In the genomic region with DNA sequence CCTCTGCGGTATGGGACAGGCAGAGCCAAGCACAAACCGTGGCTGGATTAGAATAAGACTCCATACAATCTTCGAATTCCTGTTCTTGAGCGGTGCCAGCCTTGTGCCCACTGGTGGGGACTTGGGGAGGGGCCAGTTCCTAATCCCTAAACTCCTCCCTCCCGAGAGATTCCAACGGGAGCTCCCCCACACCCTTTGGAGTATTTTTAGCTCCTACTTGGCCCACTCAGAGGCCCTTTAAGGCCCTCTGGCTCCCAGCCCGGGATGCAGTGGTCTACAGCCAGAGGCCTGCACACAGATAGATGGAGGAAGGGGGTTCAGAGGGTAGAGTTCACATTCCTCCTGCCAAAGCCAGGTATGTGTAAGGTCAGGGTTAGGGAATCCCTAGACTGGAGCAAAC, we compare ENCODE assay signal across 12 mouse cellular contexts. TPM values are rescaled to one million over a fixed set of nuclear protein-coding genes. Genes with fewer than 3 reads are reported as not detected.
DNase-seq lines count a peak whose midpoint lies in the region; ATAC-seq and TF ChIP-seq lines count a peak whose summit lies in the region.
"Had no signal": no experiment of that assay in that cellular context is flagged by ENCODE, and none has a peak within 500 bp of the region (broad histone marks: within the 10 kb centered on the region; RNA-seq: fewer than 3 reads in every experiment).

No protein-coding gene starts in this region.

- H3K4me2 ChIP-seq in kidney, embryonic 15.5 days = 0 out of 2 replicates have a peak overlapping the region, but pooled peaks have one; percentile 5
- H3K4me2 ChIP-seq in intestine, embryonic 15.5 days (replicated peaks) = peak overlapping the region; percentile 22; the same call in 1 of the 2 replicates
- peak overlapping the region; percentile 53 for H3K4me2 ChIP-seq in myocyte (ENCODE audit: low read depth)
- H3K4me2 ChIP-seq in hindbrain, embryonic 13.5 days = no peak overlapping the region

- no peak overlapping the region for H3ac ChIP-seq in myocyte (ENCODE audit: control insufficient read depth, insufficient read length)

- peaks cover 9% of the 10 kb centered on the region; the same call in 1 of the 2 replicates for H3K27me3 ChIP-seq in kidney, embryonic 15.5 days
- H3K27me3 ChIP-seq in intestine, embryonic 15.5 days (replicated peaks) = no peaks in the 10 kb centered on the region
- H3K27me3 ChIP-seq in myocyte (ENCODE audit: control insufficient read depth, insufficient read depth, insufficient read length) = no peaks in the 10 kb centered on the region
- H3K27me3 ChIP-seq in hindbrain, embryonic 13.5 days = peaks cover 32% of the 10 kb centered on the region

- no peak overlapping the region for H3K4me3 ChIP-seq in kidney, embryonic 15.5 days (replicated peaks)
- H3K4me3 ChIP-seq in intestine, embryonic 15.5 days (replicated peaks) = no peak overlapping the region
- H3K4me3 ChIP-seq in myocyte = no peak overlapping the region
- H3K4me3 ChIP-seq in hindbrain, embryonic 13.5 days = no peak overlapping the region

- 54% methylated on average over 7 of the region's 7 CpGs for WGBS in kidney, embryonic 15.5 days
- WGBS in intestine, embryonic 15.5 days = 39% methylated on average over 7 of the region's 7 CpGs
- WGBS in hindbrain, embryonic 13.5 days = 58% methylated on average over 7 of the region's 7 CpGs

- peaks cover 5% of the 10 kb centered on the region for H3K36me3 ChIP-seq in kidney, embryonic 15.5 days
- H3K36me3 ChIP-seq in intestine, embryonic 15.5 days = 0 out of 2 replicates have a peak, but pooled peaks cover 5% of the 10 kb centered on the region
- no peaks in the 10 kb centered on the region for H3K36me3 ChIP-seq in myocyte (ENCODE audit: control insufficient read depth, insufficient read depth)
- H3K36me3 ChIP-seq in hindbrain, embryonic 13.5 days = no peaks in the 10 kb centered on the region; the same call in 1 of the 2 replicates

- TF ChIP-seq POLR2A in myocyte (IDR thresholded peaks at IDR 0.05; ENCODE audit: insufficient read length, low read depth) = no peak

- no peaks in the 10 kb centered on the region for H3K9me3 ChIP-seq in kidney, embryonic 15.5 days (replicated peaks)
- H3K9me3 ChIP-seq in intestine, embryonic 15.5 days = no peaks in the 10 kb centered on the region
- no peaks in the 10 kb centered on the region for H3K9me3 ChIP-seq in hindbrain, embryonic 13.5 days

- peaks cover 61% of the 10 kb centered on the region for H3K4me1 ChIP-seq in kidney, embryonic 15.5 days
- H3K4me1 ChIP-seq in intestine, embryonic 15.5 days (replicated peaks) = peaks cover 58% of the 10 kb centered on the region
- H3K4me1 ChIP-seq in hindbrain, embryonic 13.5 days (replicated peaks) = peaks cover 30% of the 10 kb centered on the region

- H3K9ac ChIP-seq in kidney, embryonic 15.5 days = no peak overlapping the region
- no peak overlapping the region for H3K9ac ChIP-seq in intestine, embryonic 15.5 days
- no peak overlapping the region for H3K9ac ChIP-seq in hindbrain, embryonic 13.5 days

- no peaks in the 10 kb centered on the region for H3K79me2 ChIP-seq in myocyte (ENCODE audit: control insufficient read depth, insufficient read depth)

- ATAC-seq in kidney, embryonic 15.5 days (replicated peaks; ENCODE audit: low FRiP score) = no peak
- no peak for ATAC-seq in intestine, embryonic 15.5 days
- no peak for ATAC-seq in hindbrain, embryonic 13.5 days (ENCODE audit: low FRiP score)
- ATAC-seq: forebrain, embryonic 16.5 days had no signal

- no peak for DNase-seq in kidney, adult 9 months
- peak; percentile 54 to 60 for DNase-seq in heart, adult 18-20 months
- DNase-seq in embryo, embryonic 10 days (ENCODE audit: low spot score) = no peak
- DNase-seq in spleen, postnatal 14 days (ENCODE audit: low spot score in 2 of 2) = no peak

- peak overlapping the region; percentile 55; the same call in 1 of the 2 replicates for H3K27ac ChIP-seq in kidney, embryonic 15.5 days
- peak overlapping the region; percentile 11; the same call in 1 of the 2 replicates for H3K27ac ChIP-seq in intestine, embryonic 15.5 days
- no peak overlapping the region for H3K27ac ChIP-seq in hindbrain, embryonic 13.5 days
- H3K27ac ChIP-seq: macrophage had no signal

TF ChIP-seq in myocyte, 11 proteins besides CTCF, POLR2A, EP300 and RAD21:
- TF ChIP-seq TCF3 (IDR thresholded peaks at IDR 0.05; ENCODE audit: insufficient read length, low read depth) = no peak
- no peak for TF ChIP-seq MYOG (IDR thresholded peaks at IDR 0.05; ENCODE audit: control insufficient read depth in 1 of 3, insufficient read depth in 1 of 3, insufficient read length in 2 of 3, low read depth in 2 of 3)
- TF ChIP-seq USF1 (IDR thresholded peaks at IDR 0.05; ENCODE audit: low read depth) = no peak
- TF ChIP-seq MYOD1 (IDR thresholded peaks at IDR 0.05; ENCODE audit: control insufficient read depth in 1 of 3, insufficient read length in 2 of 3, low read depth in 2 of 3) = no peak
- TF ChIP-seq SRF (IDR thresholded peaks at IDR 0.05; ENCODE audit: control insufficient read depth, insufficient read length, low read depth) = no peak
- TF ChIP-seq POLR2AphosphoS2 (IDR thresholded peaks at IDR 0.05; ENCODE audit: insufficient read length, low read depth) = no peak
- no peak for TF ChIP-seq MAX (IDR thresholded peaks at IDR 0.05; ENCODE audit: low read depth)
- TF ChIP-seq E2F4 (IDR thresholded peaks at IDR 0.05; ENCODE audit: insufficient read depth) = no peak
- TF ChIP-seq REST (IDR thresholded peaks at IDR 0.05; ENCODE audit: insufficient read depth, insufficient read length) = no peak
- TF ChIP-seq CEBPB (IDR thresholded peaks at IDR 0.05; ENCODE audit: insufficient read depth, poor library complexity, severe bottlenecking) = no peak
- TF ChIP-seq TCF12 (IDR thresholded peaks at IDR 0.05; ENCODE audit: insufficient read depth, poor library complexity, severe bottlenecking) = no peak
TF ChIP-seq in myocyte: peak in this region for 0.

RNA-seq across cellular contexts. Expression of a gene that starts 5.3 kb away (rescaled TPM):
- polyA plus RNA-seq in kidney, embryonic 15.5 days (2015; fragmentation: Nextera tagmentation; extraction: Ambion mirVana) = 21.0 and 22.9 TPM in 2 replicates
- total RNA-seq in heart, adult 18-20 months (2021) = 10 to 100 TPM in 1 of 2 experiments, 1 to 10 TPM in 1; 8.6 to 10.1 TPM
- 32.8 and 35.6 TPM in 2 replicates for polyA plus RNA-seq in intestine, embryonic 15.5 days (2015; fragmentation: Nextera tagmentation; extraction: Ambion mirVana)
- polyA plus RNA-seq in myocyte (2012; fragmentation: generic; extraction: Trizol) = 19.9 TPM
- 10.3 and 11.4 TPM in 2 replicates for polyA plus RNA-seq in hindbrain, embryonic 13.5 days (2015; fragmentation: Nextera tagmentation; extraction: Ambion mirVana)

RNA-seq across cellular contexts. Expression of a gene that starts 30.1 kb away (rescaled TPM):
- polyA plus RNA-seq in kidney, embryonic 15.5 days (2015; fragmentation: Nextera tagmentation; extraction: Ambion mirVana) = 49.4 and 56.2 TPM in 2 replicates
- total RNA-seq in heart, adult 18-20 months (2021) = 100 to 1,000 TPM; 421 to 452 TPM
- 30.8 and 31.2 TPM in 2 replicates for polyA plus RNA-seq in intestine, embryonic 15.5 days (2015; fragmentation: Nextera tagmentation; extraction: Ambion mirVana)
- 33.3 TPM for polyA plus RNA-seq in myocyte (2012; fragmentation: generic; extraction: Trizol)
- polyA plus RNA-seq in hindbrain, embryonic 13.5 days (2015; fragmentation: Nextera tagmentation; extraction: Ambion mirVana) = 24.2 and 25.5 TPM in 2 replicates

RNA-seq across cellular contexts. Expression of a gene that starts 48.7 kb away (rescaled TPM):
- 0.78 and 2.5 TPM in 2 replicates for polyA plus RNA-seq in kidney, embryonic 15.5 days (2015; fragmentation: Nextera tagmentation; extraction: Ambion mirVana)
- not detected for total RNA-seq in heart, adult 18-20 months (2021)
- polyA plus RNA-seq in intestine, embryonic 15.5 days (2015; fragmentation: Nextera tagmentation; extraction: Ambion mirVana) = 0.60 and 0.88 TPM in 2 replicates
- 6.3 TPM for polyA plus RNA-seq in myocyte (2012; fragmentation: generic; extraction: Trizol)
- polyA plus RNA-seq in hindbrain, embryonic 13.5 days (2015; fragmentation: Nextera tagmentation; extraction: Ambion mirVana) = 0.44 and 0.49 TPM in 2 replicates
- total RNA-seq: layer of hippocampus, postnatal 10 days; neutrophil, adult 5-6 weeks had no signal
- polyA plus RNA-seq: macrophage had no signal

Comparison
In these comparisons a context has a peak if more than half of its experiments do, and no peak if none do; other contexts are left out.
1. DNase-seq: peak in heart, adult 18-20 months (2 of 2); none in kidney, adult 9 months (single experiment), embryo, embryonic 10 days (single experiment) and spleen, postnatal 14 days (0 of 2).